Mouse (Mus musculus) CH12.LX (cell line): ENCODE results near the gene Arid5b.

Experiments used
- BHLHE40 ChIP-seq: IDR thresholded peaks from 2 replicates; pipeline ENCODE4 v1.6.1; 2011; ENCODE audit warnings: mild to moderate bottlenecking, low read depth, low read length, improper control_type of control experiment
- CTCF ChIP-seq, 2 experiments: IDR thresholded peaks in 1 of 2; conservative IDR thresholded peaks in 1 of 2; 2 replicates each; pipeline ENCODE4 v1.5.1; 2011 to 2012; ENCODE audit warnings: low read depth in 2 of 2, low read length in 2 of 2, improper control_type of control experiment in 1 of 2, inconsistent platforms in 1 of 2, mild to moderate bottlenecking in 1 of 2, moderate library complexity in 1 of 2
- E2F4 ChIP-seq: IDR thresholded peaks from 2 replicates; pipeline ENCODE4 v1.6.1; 2011; ENCODE audit warnings: low read depth, low read length, improper control_type of control experiment; ENCODE audit not compliant: insufficient replicate concordance
- MEF2A ChIP-seq: IDR thresholded peaks from 2 replicates; pipeline ENCODE4 v1.6.1; 2014; ENCODE audit warnings: low read depth, mild to moderate bottlenecking, inconsistent platforms, low read length, improper control_type of control experiment, borderline replicate concordance
- MYC ChIP-seq: IDR thresholded peaks from 2 replicates; pipeline ENCODE4 v1.6.1; 2011; ENCODE audit warnings: low read depth, mild to moderate bottlenecking, improper control_type of control experiment, low read length
- POLR2A ChIP-seq: IDR thresholded peaks from 2 replicates; pipeline ENCODE4 v1.6.1; 2011; ENCODE audit warnings: low read depth, mild to moderate bottlenecking, improper control_type of control experiment, low read length
- RAD21 ChIP-seq: IDR thresholded peaks from 2 replicates; pipeline ENCODE4 v1.6.1; 2011; ENCODE audit warnings: low read depth, mild to moderate bottlenecking, low read length, improper control_type of control experiment, moderate library complexity

GRCm38 (mm10) chr10:68137151-68137833 is 141.2 kb downstream of the Arid5b start:
- no peak for TF ChIP-seq BHLHE40
- no peak for TF ChIP-seq CTCF (conservative IDR thresholded peaks at IDR 0.05 in 1 of 2, IDR thresholded peaks at IDR 0.05 in 1 of 2; ENCODE audit: low read depth in 2 of 2, low read length in 2 of 2)
- no peak for TF ChIP-seq RAD21
- no peak for TF ChIP-seq POLR2A
- no peak for TF ChIP-seq MYC
- no peak for TF ChIP-seq E2F4
- no peak for TF ChIP-seq MEF2A
